Comparison of ENCODE assay signal across 13 mouse cellular contexts in genomic region chr12:51729827-51730226, GRCm38 (mm10). TPM values are rescaled to one million over a fixed set of nuclear protein-coding genes. Genes with fewer than 3 reads are reported as not detected.
DNase-seq lines count a peak whose midpoint lies in the region; ATAC-seq and TF ChIP-seq lines count a peak whose summit lies in the region.
"Had no signal": no experiment of that assay in that cellular context is flagged by ENCODE, and none has a peak within 500 bp of the region (broad histone marks: within the 10 kb centered on the region; RNA-seq: fewer than 3 reads in every experiment).

No protein-coding gene starts in this region.

- DNase-seq in heart, postnatal 25 days (ENCODE audit: low spot score): no peak
- DNase-seq in left cerebral cortex, adult 2 months (ENCODE audit: extremely low spot score in 1 of 2, low spot score in 2 of 2): no peak
- DNase-seq in left cerebral cortex, postnatal 4 days: no peak
- DNase-seq in testis, postnatal 10 days (ENCODE audit: low spot score): no peak
- DNase-seq in cerebellum, adult 11 months: no peak
- DNase-seq: B cell, adult 2 months; cerebellum, adult 11-12 months; lung, adult 2 months; thymus, postnatal 14 days had no signal

- no peak for TF ChIP-seq POLR2A in ES-Bruce4 (IDR thresholded peaks at IDR 0.05; ENCODE audit: insufficient read depth, low read length)
- no peak for TF ChIP-seq POLR2A in embryonic fibroblast, embryonic 13.5 days (IDR thresholded peaks at IDR 0.05; ENCODE audit: low read depth, low read length)

- H3K9me3 ChIP-seq in heart, embryonic 12.5 days (replicated peaks): no peaks in the 10 kb centered on the region
- no peaks in the 10 kb centered on the region for H3K9me3 ChIP-seq in ES-Bruce4 (replicated peaks; ENCODE audit: control insufficient read depth, insufficient read depth, low read length, poor library complexity, severe bottlenecking)

- peaks cover 25% of the 10 kb centered on the region for H3K4me1 ChIP-seq in heart, embryonic 12.5 days (replicated peaks)
- no peaks in the 10 kb centered on the region for H3K4me1 ChIP-seq in ES-Bruce4 (ENCODE audit: control insufficient read depth, insufficient read depth, low read length)
- peaks cover 11% of the 10 kb centered on the region for H3K4me1 ChIP-seq in embryonic fibroblast, embryonic 13.5 days (ENCODE audit: control insufficient read depth, insufficient read depth, low read length)

- peak overlapping the region; percentile 85 for H3K27ac ChIP-seq in heart, embryonic 12.5 days (ENCODE audit: poor library complexity, severe bottlenecking)
- H3K27ac ChIP-seq in left cerebral cortex, adult 2 months: peak overlapping the region; percentile 86
- H3K27ac ChIP-seq in ES-Bruce4 (ENCODE audit: insufficient read depth, low read length): peak overlapping the region; percentile 9; the same call in 1 of the 2 replicates
- H3K27ac ChIP-seq in embryonic fibroblast, embryonic 13.5 days (ENCODE audit: insufficient read depth, low read length): 0 out of 2 replicates have a peak overlapping the region, but pooled peaks have one; percentile 53

- H3K4me2 ChIP-seq in heart, embryonic 12.5 days: no peak overlapping the region

- TF ChIP-seq EP300 in ES-Bruce4 (IDR thresholded peaks at IDR 0.05; ENCODE audit: insufficient read depth, low read depth, low read length): no peak

- ATAC-seq in heart, embryonic 12.5 days (ENCODE audit: insufficient number of reproducible peaks, low FRiP score): no peak
- ATAC-seq: midbrain, embryonic 16.5 days had no signal

- intact Hi-C loops in heart, postnatal 25 days (cut with DNase I): loop anchor here (5.0 kb wide), 1 partner anchor 38 kb away; the partner anchor contains the start of genes Ap4s1 and Strn3
- intact Hi-C loops in left cerebral cortex, adult 2 months (cut with DNase I): no loop called here
- intact Hi-C loops in left cerebral cortex, postnatal 4 days (cut with DNase I): no loop called here

- no peaks in the 10 kb centered on the region for H3K27me3 ChIP-seq in heart, embryonic 12.5 days (replicated peaks)
- H3K27me3 ChIP-seq in ES-Bruce4 (ENCODE audit: control insufficient read depth, insufficient read depth, low read length, poor library complexity, severe bottlenecking): no peaks in the 10 kb centered on the region

- 91% methylated on average over 9 of the region's 9 CpGs for WGBS in heart, embryonic 12.5 days

- peaks cover 19% of the 10 kb centered on the region for H3K36me3 ChIP-seq in heart, embryonic 12.5 days
- no peaks in the 10 kb centered on the region for H3K36me3 ChIP-seq in ES-Bruce4 (ENCODE audit: control insufficient read depth, insufficient read depth, low read length, poor library complexity, severe bottlenecking)

- H3K9ac ChIP-seq in heart, embryonic 12.5 days: no peak overlapping the region
- peak overlapping the region; percentile 40; the same call in 1 of the 2 replicates for H3K9ac ChIP-seq in ES-Bruce4 (ENCODE audit: low read depth, poor library complexity, severe bottlenecking)

- H3K4me3 ChIP-seq in heart, embryonic 12.5 days: no peak overlapping the region
- H3K4me3 ChIP-seq in left cerebral cortex, adult 2 months: no peak overlapping the region
- no peak overlapping the region for H3K4me3 ChIP-seq in ES-Bruce4 (ENCODE audit: low read depth, low read length)
- no peak overlapping the region for H3K4me3 ChIP-seq in embryonic fibroblast, embryonic 13.5 days (ENCODE audit: insufficient read depth, low read length)

- TF ChIP-seq CTCF in left cerebral cortex, adult 2 months (IDR thresholded peaks at IDR 0.05): no peak
- no peak for TF ChIP-seq CTCF in ES-Bruce4 (IDR thresholded peaks at IDR 0.05; ENCODE audit: low read depth, low read length)
- TF ChIP-seq CTCF in embryonic fibroblast, embryonic 13.5 days (IDR thresholded peaks at IDR 0.05; ENCODE audit: borderline replicate concordance, insufficient read depth, low read length): no peak

RNA-seq across cellular contexts. Expression of gene Strn3, which starts 38.1 kb away (rescaled TPM):
- 54.8 and 58.6 TPM in 2 replicates for polyA plus RNA-seq in heart, embryonic 12.5 days (2016; fragmentation: Nextera tagmentation; extraction: Ambion mirVana)
- 100 to 1,000 TPM; 104 to 105 TPM for total RNA-seq in heart, postnatal 25 days (2021)
- 10 to 100 TPM; 87.0 to 90.4 TPM for total RNA-seq in left cerebral cortex, adult 2 months (2021)
- total RNA-seq in left cerebral cortex, postnatal 4 days (2021): 10 to 100 TPM; 88.1 to 92.9 TPM
- 106 and 109 TPM in 2 replicates for polyA plus RNA-seq in ES-Bruce4 (2011; ENCODE audit: insufficient read depth, insufficient read length, low read depth, missing spikeins)
- polyA plus RNA-seq in embryonic fibroblast, embryonic 13.5 days (2011; ENCODE audit: insufficient read length, low read depth, missing spikeins): 120 and 129 TPM in 2 replicates

RNA-seq across cellular contexts. Expression of gene Ap4s1, which starts 39.0 kb away (rescaled TPM):
- 36.3 and 36.6 TPM in 2 replicates for polyA plus RNA-seq in heart, embryonic 12.5 days (2016; fragmentation: Nextera tagmentation; extraction: Ambion mirVana)
- 10 to 100 TPM; 48.8 to 55.6 TPM for total RNA-seq in heart, postnatal 25 days (2021)
- 10 to 100 TPM; 53.3 to 57.9 TPM for total RNA-seq in left cerebral cortex, adult 2 months (2021)
- 10 to 100 TPM; 31.5 to 31.6 TPM for total RNA-seq in left cerebral cortex, postnatal 4 days (2021)
- polyA plus RNA-seq in ES-Bruce4 (2011; ENCODE audit: insufficient read depth, insufficient read length, low read depth, missing spikeins): 10.2 and 11.3 TPM in 2 replicates
- 11.5 and 16.5 TPM in 2 replicates for polyA plus RNA-seq in embryonic fibroblast, embryonic 13.5 days (2011; ENCODE audit: insufficient read length, low read depth, missing spikeins)

Comparison
In these comparisons a context has a peak if more than half of its experiments do, and no peak if none do; other contexts are left out.
1. H3K27ac ChIP-seq: peak in every context shown above with its lines; median percentile 86 in left cerebral cortex, adult 2 months; 85 in heart, embryonic 12.5 days; 53 in embryonic fibroblast, embryonic 13.5 days; 9 in ES-Bruce4.